Mouse (Mus musculus): ENCODE measurements around the gene Trim8.

Trim8 gene

DNA sequence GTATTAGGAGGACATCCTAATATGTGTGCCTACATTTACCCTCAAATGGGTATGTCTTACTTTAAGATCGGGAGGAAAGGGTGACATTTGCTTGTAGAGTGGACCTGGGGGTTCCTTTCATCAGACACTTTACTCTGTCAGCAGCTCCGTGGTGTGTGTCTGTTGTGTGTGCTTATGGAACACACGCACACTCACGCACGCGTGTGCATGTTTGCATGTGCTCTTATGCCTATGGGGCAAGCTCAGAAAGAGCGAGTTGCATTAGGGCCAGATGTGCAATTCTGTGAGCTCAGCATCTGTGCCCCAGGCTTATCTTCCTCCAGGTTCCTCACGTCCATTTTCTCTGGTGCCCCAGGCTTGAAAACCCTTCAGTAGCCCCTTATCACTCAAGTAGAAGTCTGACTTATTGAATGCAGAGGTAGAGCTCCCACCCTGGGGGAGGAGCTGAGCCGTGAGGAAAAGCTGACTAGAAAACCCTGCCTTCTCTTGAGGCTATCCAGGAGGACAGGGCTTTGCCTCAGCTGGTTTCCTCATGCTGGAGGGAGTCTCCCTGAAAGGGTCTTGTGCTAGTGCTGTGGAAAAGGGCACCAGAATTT, 3.4 kb downstream of the Trim8 start:
- peak; percentile 65 for DNase-seq (ENCODE audit: low read depth)

- no peak for DNase-seq (ENCODE audit: low read depth)
Observed at GRCm38 (mm10) chr19:46505646-46506371, 4.3 kb downstream of the Trim8 start.

- no peak for DNase-seq (ENCODE audit: low read depth)
Observed at GRCm38 (mm10) chr19:46506372-46506717, 4.8 kb downstream of the Trim8 start.

- DNase-seq (ENCODE audit: low read depth) = no peak
Observed at GRCm38 (mm10) chr19:46507181-46507581, 5.7 kb downstream of the Trim8 start.

- no peak for DNase-seq (ENCODE audit: low read depth)
Observed at GRCm38 (mm10) chr19:46507806-46508205, 6.3 kb downstream of the Trim8 start.

DNA sequence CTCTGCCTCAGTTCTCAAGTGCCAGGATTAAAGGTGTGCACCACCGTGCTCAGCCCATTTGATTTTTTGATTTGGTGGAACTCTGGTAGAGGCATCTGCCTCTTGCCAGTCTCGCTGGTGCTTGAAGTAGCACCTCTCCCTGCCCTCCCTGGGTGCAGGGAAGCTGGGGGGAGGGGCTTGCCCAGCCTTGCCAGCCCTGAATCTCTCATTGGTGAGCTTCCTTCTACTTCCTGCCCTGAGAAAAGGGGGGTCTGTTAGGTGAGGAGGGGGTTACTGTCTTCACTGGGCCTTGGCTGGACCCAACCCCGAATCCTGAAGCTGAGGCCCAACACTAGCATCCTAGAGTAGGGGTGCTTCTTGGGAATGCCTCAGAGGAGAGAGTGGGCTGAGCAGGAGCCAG, 7.2 kb downstream of the Trim8 start:
- no peak for DNase-seq (ENCODE audit: low read depth)

GRCm38 (mm10) chr19:46509202-46509601, 7.7 kb downstream of the Trim8 start:
- no peak for DNase-seq (ENCODE audit: low read depth)

DNA sequence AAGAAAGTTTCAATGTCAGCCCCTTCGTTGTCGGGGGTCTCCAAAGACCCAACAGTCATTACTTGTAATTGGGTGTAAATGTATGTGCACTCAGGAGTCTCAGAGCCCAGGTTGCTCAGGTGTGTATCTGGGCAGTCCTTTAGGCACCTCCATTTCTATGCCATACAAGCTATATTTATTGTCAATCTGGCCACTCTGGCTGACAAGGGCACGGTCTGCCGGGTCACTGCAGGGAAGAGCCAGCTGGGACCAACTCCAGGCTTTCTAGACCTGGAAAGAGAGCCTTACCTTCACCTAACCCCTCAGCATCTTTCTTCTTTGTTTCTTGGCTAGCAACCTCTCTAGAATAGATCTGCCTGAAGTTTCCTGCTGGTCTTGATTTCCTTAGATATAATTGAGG, 8.2 kb downstream of the Trim8 start:
- no peak for DNase-seq (ENCODE audit: low read depth)

GRCm38 (mm10) chr19:46510401-46510800, 8.9 kb downstream of the Trim8 start:
- peak; percentile 65 for DNase-seq (ENCODE audit: low read depth)

- peak; percentile 61 for DNase-seq (ENCODE audit: low read depth)
Observed at GRCm38 (mm10) chr19:46510824-46511223, 9.3 kb downstream of the Trim8 start.

DNA sequence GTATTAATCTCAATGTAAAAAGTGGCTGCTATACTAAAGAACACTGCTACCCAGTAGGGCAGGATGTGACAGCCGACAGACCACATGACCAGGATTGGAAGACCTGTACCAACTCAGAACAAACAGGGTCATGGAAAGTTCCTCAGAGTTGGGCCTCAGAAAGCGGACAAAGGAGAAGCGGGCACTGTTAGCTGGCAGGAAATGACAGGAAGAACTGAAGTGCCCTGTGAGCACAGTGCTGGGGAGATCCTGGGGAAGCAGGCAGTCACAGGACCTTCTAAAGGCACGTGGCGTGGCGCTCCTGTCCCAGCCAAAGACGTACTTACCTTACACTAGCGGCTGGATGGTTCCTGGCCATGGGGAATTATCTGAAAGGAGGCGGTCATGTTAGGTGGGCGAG, 9.8 kb downstream of the Trim8 start:
- DNase-seq (ENCODE audit: low read depth) = no peak

DNA sequence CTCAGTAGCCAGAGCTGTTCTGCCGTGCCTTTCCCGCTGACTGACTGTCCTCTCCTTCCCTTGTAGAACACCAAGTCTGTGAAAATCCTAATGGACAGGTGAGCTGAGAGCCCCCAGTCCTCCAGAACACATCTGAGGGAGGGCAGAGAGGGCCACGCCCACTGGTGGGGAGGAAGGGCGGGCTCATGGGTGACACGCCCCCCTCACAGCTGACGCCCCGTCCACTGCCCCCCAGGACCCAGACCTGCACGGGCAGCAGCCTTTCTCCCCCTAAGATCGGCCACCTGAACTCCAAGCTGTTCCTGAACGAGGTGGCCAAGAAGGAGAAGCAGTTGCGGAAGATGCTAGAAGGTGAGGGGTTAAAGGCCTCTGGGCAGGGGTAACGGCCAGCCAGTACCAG, 12.9 kb downstream of the Trim8 start:
- no peak for DNase-seq (ENCODE audit: low read depth)

DNA sequence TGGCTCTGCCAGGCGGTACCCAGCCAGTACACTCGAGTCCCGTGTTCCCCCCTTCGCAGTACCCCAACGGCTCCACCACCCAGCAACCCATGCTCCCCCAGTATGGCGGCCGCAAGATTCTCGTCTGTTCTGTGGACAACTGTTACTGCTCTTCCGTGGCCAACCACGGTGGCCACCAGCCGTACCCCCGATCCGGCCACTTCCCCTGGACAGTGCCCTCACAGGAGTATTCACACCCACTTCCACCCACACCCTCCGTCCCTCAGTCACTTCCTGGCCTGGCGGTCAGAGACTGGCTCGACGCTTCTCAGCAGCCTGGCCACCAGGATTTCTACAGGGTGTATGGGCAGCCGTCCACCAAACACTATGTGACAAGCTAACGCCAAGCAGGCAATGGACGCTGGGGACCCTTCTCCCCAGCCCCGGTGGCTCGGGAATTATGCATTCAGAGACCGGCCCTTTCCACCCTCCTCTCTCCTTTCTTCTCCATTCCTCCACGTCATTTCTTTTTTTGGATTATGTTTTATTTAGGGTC, 13.9 kb downstream of the Trim8 start:
- DNase-seq (ENCODE audit: low read depth) = no peak

- DNase-seq (ENCODE audit: low read depth) = no peak
Observed at GRCm38 (mm10) chr19:46516667-46517528, 15.4 kb downstream of the Trim8 start.

DNA sequence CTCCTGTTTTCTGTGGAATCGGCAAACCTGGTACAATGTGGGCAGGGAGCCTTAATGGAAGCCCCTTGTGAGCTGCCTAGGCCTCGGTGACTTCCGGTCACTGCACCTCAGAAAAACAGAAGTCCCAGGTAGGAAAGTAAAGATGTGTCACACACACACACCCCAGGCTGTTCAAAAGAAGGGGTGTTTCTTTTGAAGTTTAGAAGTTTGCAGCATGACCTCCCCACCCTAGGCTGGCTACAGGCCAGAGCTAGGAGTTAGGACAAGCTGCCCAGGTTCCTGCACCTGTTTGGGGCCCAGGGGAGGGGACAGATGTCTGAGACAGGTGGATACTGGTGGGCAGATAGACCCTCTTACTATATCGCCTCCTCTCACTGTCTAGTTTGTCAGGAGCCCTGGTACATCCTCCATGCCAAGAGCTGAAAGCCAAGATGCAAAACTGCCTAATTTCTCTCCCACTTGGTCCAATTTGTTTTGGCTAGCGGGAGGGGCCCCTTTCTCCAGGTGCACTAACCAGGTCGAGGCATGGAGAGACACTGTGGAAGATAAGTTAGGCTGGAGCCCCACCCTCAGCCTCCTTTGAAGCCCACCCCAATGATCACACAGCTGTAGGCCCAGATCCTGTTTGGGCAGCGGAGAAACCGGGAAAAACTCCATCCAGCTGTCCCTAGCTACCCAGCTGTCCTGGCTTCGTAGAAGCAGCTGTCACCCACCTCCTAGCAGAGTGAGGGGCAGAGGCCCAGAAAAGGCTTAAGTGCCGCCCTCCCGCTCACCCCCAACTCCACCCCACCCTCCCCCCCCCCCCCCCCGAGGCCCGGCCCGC, 16.2 kb downstream of the Trim8 start:
- no peak for DNase-seq (ENCODE audit: low read depth)

GRCm38 (mm10) chr19:46518352-46518787, 16.9 kb downstream of the Trim8 start:
- peak; percentile 55 for DNase-seq (ENCODE audit: low read depth)

DNA sequence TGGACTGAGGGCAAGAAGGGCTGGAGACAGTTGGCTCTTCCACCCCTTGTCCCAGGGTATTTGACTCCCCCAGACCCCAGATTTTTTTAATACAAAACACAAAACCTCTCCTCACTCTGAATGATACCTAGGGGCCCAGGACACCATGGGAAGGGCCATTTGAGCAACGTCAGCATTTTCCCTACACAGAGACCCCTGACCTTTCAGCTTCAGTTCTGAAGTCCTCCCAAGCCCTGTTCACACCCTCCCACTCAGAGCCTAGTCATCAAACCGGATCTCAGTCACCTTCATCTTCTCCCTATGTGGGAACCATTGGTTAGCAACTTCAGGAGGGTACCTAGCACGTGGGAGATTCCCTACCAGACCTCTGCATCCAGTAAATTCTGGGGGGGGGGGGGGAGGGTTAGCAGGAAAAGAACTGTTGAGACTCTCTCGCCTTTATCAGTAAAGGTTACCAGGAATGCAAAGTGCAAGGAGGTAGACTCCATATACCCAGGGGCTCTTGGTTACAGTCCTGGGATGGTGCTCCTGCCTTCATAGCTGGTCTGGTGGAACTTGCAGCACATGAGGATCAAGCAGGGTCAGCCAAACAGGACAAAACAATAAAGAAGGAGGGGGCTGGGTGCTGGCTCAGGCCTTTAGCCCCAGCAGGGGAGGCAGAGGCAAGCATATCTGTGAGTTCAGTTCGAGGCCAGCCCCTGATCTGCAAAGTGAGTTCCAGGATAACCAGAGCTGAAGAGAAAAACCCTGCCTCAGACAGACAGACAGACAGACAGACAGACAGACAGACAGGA, 17.5 kb downstream of the Trim8 start:
- DNase-seq (ENCODE audit: low read depth) = no peak

DNA sequence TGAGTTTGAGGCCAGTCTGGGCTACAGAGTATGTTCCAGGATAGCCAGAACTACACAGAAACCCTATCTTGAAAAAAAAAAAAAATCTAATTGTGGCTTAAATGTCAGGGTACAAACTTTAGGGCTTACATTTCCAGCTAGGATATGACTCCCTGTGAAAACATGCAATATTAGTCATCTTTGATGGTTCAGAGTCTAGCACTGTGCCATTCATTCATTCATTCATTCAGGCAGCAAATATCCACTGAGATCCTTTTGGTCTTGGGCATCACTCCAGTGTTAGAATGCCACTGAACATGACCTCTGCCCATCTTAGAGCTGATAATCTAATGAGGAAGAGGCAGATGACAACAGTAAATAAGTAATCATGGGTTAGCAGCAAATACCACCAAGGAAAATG, 20.2 kb downstream of the Trim8 start:
- peak; percentile 49 for DNase-seq (ENCODE audit: low read depth)

GRCm38 (mm10) chr19:46522433-46523044, 21.0 kb downstream of the Trim8 start:
- DNase-seq (ENCODE audit: low read depth) = peak; percentile 88

DNA sequence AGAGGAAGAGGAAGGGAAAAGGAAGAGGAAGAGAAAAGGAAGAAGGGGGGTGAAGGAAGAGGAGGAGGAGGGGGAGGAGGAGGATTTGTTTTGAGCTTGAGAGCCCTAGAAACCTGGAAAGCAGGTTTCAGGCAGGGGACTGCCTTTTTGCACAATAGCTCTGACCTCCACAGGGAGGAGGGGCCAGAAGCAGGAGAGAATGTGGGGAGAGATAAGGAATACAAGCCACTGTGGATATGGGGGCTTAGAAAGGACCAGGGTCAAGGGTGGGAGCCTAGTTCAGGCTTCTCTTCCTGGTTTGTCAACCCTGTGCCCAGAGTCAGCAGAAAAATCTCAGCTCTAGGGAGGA, 21.6 kb downstream of the Trim8 start:
- no peak for DNase-seq (ENCODE audit: low read depth)

All from NIH3T3 (cell line).